Mouse (Mus musculus): ENCODE data around the gene Olfr156.
A peak's percentile ranks its signal among the peaks of the same experiment; 100 is the strongest.
"Not testable (repeated sequence)": the region's sequence is repeated elsewhere in the genome, so short reads cannot be mapped to it uniquely, and the experiment has no call there.

Olfr156 gene

DNA sequence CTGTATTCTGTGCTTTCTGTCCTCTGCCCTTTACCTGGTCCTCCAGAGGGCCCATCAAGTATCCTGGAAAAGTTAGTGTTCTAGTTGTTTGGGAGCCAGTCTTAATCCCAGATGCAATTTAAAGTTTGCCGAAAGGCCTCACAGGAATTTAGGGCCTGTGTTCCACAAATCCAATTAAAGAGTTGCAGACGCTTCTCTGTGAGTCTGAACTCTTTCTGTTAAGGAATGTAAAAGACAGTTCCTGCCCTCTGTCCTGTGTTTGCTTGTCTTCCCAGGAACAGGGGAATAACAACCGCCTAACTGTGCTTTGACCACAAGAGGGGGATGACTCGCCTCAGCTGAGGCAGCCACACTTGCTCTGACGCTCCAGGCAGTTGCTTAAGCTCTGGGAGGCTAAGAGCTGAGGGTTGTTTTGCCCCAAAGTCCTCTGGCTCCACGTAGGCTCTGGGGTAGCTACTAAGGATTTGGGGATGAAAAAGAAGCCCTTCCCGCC, at the start of gene Olfr156:
Gene Olfr156 (minus strand): TSS at position 51 of the 493 bp plus-strand sequence.
- peak in 1 of 2 experiments; percentile 35 for DNase-seq (ENCODE audit: low spot score in 2 of 2)

DNA sequence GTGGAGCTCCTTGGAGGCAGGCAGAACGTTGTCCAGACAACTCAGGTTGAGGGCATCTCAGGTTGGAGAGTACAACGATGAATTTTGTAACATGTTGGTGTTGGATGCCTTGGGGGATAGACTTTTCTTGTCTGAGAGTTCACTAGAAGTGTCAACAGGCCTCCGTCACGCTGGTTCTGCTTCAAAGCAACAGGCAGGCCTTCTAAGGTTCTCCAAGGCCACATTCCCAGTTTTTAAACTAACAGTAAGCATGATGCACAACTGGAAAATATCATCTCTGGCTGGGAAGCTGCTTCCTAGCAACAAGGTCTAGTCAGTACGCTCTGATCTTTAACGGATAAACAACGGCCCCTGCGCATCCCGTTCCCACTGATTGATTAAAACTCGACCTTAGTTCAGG, 46.1 kb upstream of the Olfr156 start:
- no peak for DNase-seq (ENCODE audit: low spot score in 2 of 2)

DNA sequence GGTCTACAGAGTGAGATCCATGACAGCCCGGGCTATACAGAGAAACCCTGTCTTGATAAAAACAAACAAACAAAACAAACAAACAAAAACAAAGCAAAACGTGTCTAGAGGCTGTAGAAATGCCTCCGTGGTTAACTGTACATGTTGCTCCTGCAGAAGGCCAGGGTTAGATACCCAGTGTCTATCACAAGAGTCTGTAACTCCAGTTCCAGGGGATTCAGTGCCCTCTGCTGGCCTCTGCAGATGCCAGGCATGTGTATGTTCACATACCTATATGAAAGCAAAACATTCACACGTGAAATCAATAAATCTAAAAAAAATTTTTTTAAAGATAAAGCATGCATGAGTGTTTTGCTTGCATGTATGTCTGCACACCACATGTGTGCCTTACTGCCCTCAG, 39.6 kb upstream of the Olfr156 start:
- DNase-seq (ENCODE audit: low spot score in 2 of 2) = peak in 1 of 2 experiments; percentile 9

DNA sequence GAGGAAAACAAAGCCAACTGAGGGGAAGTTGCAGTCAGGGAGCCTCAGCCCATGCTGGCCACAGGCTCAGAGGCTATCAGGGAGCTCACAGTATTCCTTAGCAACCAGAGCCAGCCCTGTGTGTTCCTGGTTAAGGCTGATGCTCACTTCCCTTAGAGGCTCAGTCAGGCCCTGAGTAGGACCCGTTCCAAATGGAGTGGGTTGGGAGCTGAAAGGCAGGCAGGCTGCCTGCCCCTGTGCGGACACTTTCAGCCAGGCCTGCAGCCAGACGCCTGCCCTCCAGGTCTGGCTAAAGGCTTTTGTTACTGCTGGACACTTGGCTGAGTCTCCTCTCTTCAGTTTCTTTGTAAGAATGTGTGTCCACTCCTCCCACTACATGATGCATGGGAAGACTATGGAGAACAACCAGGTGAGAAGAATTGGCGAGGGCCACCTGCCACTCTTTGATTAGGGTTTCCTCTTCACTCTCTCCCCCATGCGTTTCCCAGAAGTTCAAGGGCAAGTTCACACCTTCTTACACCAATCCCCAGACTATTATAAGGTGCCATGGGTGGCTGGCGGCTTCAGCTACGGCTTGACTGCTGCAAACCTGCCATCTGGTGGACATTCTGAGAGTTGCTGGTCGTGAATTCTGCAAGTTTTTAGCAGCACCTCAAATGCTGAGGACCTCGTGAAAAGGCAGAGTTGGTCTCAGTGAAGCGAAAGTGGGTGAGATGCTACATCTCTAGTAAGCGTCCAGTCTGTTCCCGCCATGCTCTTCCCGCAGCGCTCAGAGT, 37.2 kb upstream of the Olfr156 start:
- peak; percentile 76 to 84 for DNase-seq (ENCODE audit: low spot score in 2 of 2)

DNA sequence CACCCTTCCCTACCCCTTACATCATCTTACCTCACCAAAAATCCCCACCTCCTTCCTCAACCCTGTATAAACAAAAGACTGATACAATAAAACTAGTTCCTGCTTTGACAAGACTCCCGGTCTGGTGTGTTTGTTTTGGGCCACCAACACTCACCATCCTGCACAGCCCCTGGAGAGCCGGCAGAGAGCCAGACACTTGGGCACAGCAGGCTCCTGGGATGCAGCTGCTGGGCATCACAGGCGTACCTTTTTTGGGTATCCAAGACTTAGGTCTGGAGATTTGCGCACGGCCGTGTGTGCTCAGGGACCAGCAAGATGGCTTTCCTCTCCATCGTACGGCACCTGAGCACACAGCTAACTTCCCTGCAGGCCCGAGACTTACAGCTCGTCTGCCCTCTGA, 36.2 kb upstream of the Olfr156 start:
- no peak for DNase-seq (ENCODE audit: low spot score in 2 of 2)

DNA sequence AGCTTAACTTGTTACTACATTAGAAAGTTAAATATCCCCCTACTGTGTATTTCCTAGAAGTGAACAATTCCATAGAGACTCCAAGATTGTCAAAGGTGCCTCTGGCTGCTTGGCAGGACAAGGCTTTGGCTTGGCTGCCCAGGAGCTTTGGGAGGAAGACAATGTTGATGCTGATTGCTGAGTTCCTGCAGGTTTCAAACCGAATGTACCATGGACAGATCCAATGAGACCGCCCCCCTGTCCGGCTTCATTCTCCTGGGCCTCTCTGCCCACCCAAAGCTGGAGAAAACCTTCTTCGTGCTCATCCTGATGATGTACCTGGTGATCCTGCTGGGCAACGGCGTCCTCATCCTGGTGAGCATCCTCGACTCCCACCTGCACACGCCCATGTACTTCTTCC, 30.4 kb upstream of the Olfr156 start:
- DNase-seq (ENCODE audit: low spot score in 2 of 2) = no peak

DNA sequence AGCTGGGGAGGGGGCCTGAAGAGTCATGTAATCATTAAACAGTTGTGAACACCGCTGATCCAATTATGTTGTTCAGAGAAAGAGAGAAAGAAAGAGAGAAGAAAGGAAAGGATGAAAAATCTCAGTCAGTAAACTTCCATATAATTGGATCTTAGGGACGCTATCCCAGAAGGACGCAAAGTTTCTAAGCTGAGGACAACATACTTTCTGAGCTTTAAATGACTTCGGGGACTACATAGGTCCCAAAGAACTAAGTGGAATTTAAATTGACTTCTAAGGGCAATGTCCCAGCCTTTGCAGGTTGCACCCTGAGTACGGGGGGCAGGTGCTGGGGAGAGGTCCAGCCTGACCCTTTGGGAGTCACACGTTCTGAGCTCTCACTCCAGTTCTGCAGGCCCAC, 27.6 kb upstream of the Olfr156 start, which contains the start of gene Olfr155:
Gene Olfr155 (plus strand): TSS at position 301 of the 400 bp plus-strand sequence.
- no peak for DNase-seq (ENCODE audit: low spot score in 2 of 2)

DNA sequence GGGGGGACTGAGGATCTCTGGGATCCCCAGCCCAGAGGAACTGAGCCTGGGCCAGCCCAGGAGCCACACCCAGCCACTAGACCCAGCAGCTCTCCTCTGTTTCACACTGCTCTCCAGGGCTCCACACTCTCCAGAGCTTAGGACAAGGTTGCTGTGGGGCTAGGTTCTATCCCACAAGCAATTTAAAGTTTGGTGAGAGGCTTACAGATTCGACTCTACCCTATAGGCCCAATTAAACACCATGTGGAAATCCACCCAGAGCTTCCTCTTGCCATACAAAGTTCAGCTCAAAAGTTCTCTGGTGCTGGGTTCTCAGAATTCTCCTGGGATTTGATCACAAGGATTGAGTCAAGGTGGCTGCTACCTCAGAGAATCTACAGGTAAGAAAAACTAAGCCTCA, 16.4 kb upstream of the Olfr156 start, which contains the start of gene Olfr157:
Gene Olfr157 (minus strand): TSS at position 101 of the 400 bp plus-strand sequence.
- no peak for DNase-seq (ENCODE audit: low spot score in 2 of 2)

DNA sequence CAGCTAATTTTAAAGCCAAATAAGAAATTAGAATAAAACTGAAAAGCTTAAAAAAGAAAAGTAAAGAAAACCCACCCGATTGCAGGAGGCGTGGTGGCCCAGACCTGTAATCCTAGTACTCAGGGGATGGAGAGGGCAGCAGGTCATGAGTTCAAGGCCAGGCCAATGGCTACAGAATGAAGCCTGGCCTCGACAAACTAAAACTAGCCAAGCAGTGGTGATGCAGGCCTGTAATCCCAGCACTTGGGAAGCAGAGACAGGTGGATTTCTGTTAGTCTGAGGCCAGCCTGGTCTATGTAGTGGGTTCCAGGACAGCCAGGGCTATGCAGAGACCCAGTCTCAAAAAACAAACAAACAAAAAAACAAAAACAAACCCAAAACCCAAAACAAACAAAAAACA, 14.6 kb upstream of the Olfr156 start:
- no peak for DNase-seq (ENCODE audit: low spot score in 2 of 2)

DNA sequence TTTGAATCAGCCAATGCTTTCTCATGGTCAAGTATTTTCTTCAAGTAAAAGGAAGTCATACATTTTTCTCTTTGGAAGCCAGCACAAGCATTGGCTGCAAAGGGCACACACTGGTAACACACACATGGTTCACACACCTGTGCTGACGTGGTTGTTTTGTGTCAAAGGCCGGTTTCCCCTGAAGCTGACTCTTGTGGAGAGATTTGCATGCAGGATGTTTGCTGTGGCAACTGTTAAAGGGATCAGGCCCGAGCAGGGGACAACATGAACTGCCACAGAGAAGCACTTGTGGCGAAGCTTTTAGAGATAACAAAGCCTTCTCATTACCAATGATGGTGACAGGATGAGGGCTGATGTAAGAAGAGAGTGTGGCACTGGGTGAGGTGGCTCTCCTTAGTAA, 11.1 kb upstream of the Olfr156 start:
- DNase-seq (ENCODE audit: low spot score in 2 of 2) = no peak

DNA sequence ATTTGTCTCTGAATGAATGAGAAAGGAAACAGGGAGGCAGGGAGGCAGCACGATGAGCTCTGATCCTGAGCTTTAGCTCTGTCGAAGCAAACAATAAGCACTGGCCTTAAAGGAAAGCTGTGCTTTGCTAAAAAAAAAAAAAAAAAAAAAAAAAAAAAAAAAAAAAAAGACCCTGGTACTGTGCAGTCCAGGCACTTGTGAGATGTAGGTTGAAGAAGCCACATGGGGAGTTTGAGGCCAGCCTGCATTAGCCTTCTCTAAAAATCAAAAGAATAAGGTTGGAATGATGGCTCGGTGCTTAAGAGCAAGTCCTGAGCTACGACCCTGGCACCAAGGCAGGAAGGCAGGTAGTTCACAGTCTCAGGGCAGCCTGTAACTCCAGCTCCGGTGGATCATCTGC, 10.1 kb upstream of the Olfr156 start:
- DNase-seq (ENCODE audit: low spot score in 2 of 2) = no peak

DNA sequence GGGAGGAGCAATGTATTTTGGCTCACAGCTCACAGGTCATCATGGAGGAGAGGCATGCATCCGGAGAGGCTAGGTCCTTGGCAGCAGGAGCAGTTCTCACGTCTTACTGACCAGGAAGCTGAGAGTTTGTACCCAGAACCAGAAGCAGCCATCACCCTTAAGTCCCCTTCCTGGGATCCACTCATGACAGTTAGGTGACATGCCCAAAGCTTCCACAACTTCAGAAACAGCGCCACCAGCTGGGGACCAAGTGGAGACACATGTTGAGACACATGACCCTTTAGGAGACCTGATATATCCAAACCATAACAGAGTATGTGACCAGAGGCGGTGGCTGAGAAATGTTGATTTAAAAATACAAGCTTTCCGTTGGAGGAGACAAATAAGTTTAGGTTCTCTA, 8.3 kb upstream of the Olfr156 start:
- DNase-seq (ENCODE audit: low spot score in 2 of 2) = no peak

DNA sequence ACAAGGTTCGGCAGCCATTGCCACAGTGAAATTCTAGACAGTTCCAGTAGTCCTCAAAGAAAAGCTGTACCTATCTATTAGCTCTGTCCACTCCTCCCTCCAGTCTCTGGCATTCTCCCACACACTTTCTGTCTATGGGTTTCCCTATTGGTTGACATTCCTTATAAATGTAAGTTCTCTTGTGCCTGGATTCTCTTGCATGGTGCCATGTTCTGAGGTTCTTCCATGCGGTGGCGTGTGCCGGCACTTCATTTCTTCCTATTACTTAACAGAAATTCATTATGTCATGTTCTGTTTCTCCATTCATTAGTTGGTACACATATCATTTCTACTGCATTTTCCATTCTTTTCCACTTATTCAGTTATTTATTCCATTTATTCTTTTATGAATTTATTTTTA, 5.1 kb upstream of the Olfr156 start:
- peak in 1 of 2 experiments; percentile 4 for DNase-seq (ENCODE audit: low spot score in 2 of 2)

DNA sequence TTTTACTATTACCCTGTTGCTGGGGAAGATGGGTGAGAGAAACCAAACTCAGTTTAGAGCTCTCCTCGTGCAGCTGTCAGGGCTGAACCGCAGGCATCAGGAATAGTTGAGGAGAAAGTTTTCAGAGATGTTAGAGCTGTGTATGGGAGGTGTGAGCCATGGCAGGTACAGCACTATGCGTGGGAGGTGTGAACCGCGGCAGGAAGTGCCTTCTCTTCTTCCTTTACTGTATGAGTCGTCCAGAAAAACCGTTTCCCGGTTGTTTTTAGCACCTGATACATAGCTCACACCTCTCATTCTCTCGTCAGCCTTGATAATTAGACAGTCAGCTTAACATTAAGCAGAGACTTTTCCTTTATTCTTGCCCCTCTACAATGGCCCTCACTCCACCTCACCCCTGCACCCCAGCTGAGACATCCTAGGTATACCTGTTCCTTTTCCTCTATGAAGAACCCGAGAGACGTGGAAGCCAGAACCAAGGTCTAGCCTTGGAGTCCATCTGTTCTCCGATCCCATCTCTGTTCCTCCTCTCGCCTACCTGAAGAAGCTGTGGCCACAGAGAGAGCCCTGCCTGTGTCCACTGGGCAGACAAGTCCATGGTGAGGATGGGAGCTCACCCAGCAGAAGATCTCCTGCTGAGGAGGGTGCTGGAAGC, 672 bp downstream of the Olfr156 start:
- no peak for DNase-seq (ENCODE audit: low spot score in 2 of 2)

DNA sequence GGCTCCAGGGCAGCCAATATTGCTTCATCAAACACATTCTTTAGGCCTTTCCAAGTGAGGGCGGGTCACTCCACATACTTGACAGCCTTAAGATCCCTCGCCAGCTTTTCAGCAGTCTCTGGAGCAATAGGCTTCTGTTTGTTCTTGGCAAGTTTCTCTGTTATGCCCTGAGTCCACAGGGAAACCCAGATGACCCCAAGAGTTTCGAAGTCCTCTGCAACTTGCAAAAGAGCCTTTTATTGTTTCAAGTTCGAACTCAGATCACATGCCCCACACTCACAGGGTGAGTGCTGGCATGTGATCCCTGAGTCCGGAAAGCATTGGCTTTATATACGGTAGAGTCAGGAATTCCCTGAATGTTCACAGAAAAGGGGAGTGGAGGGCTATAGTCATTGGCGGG, 24.8 kb downstream of the Olfr156 start:
- no peak for DNase-seq (ENCODE audit: low spot score in 2 of 2)

DNA sequence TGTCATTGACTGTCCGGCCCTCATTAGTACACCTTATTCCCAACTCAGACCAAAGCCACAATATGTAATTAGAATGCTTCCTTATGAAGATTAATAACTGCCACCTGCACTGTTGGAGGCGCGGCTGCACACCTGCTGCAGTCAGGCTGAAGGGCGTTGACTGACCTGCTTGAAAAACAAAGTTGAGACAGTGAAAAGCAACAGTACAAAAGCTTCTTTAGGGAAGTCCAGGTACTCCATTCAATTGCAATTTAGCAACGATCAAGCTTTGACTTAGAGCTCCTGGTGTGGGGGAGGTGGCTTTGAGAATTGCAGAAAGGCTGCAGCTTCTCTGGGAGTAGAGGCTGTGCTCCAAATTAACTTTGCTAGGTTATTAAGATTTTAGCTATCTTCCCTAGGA, 27.9 kb downstream of the Olfr156 start:
- not testable (repeated sequence) for DNase-seq (ENCODE audit: low spot score in 2 of 2)

DNA sequence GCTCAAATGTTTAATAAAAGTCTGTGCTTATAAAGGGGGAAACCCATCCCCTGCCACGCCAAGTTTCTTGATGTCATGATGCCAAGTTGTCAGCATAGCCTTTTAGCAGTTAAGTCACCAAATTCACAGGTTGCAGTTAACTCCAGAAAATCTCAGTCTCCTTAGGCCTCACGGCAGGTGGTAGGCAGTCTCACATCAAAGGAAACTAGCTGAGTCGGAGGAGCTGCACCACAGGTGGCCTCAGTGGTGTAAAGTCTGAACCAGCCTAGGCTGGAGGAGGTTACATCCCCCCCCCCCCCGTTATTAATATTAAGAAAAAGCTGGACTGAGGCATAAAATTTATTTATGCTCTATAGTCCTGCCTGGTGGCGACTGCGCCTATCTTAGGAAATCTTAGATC, 28.4 kb downstream of the Olfr156 start:
- no peak for DNase-seq (ENCODE audit: low spot score in 2 of 2)

DNA sequence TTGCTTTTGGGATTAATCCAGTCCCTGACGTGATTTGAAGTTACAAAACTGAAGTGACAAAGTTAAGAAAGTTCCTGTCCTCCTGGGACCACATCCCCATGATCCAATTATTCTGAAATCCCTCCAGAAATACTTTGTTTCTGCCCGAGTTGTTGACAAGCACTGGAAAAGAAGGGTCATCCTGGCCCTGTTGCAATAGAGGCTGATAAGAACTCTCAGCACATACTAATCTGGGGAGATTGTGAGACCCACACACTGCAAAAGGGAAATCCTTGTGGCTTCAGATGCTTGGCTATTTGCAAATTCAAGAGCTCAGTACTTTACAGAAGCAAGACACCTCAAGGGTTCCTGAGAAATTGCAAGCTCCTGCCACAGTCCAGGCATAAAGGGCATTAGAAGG, 51.4 kb downstream of the Olfr156 start:
- DNase-seq (ENCODE audit: low spot score in 2 of 2) = no peak

DNA sequence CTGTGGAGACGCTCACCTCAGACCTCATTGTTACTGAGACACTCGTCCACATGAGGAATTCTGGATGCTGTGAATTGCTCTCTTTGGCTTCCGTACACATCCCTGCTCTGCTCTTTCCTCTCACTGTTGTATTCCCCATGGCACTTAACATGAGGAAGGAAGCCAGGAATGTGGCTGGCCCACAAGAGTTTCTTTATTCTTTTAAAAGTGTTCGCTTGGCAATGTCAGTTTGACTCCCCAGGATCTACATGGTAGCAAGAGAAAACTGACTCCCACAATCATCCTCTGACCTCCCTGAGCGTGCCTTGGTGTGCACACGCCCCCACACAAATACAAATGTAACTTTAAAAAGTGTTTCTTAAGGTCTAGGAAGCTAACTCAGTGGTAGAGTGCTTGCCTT, 52.1 kb downstream of the Olfr156 start:
- DNase-seq (ENCODE audit: low spot score in 2 of 2) = no peak

DNA sequence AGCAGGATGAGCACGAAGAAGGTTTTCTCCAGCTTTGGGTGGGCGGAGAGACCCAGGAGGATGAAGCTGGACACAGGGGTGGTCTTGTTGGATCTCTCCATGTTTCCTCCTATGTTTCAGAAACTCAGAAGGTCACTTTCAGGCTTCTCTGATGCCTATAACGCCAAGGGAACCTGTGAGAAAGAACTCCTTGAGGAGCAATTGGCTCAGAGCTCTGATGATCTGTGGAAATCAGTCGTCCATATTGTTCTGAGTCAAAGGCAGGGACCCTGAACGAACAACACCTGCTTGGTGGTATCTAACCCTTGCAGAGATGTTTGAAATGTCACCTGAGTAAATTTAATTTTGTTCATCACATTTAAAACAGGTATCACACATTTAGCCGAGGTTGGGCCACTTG, 52.8 kb downstream of the Olfr156 start, which contains the start of gene Olfr159:
Gene Olfr159 (minus strand): TSS at position 101 of the 400 bp plus-strand sequence.
- DNase-seq (ENCODE audit: low spot score in 2 of 2) = no peak

All from right cerebral cortex, postnatal 10 days (tissue).